Mouse (Mus musculus) liver, postnatal 0 days (tissue): ENCODE results near the gene Rnf216. TPM values are rescaled to one million over a fixed set of nuclear protein-coding genes. Genes with fewer than 3 reads are reported as not detected.
"Not testable (repeated sequence)": the region's sequence is repeated elsewhere in the genome, so short reads cannot be mapped to it uniquely, and the experiment has no call there.

Experiments
- ATAC-seq: fragments of 200-750 bp; cut with Nextera tagmentation; 2 replicates; pipeline ENCODE4 v1.8.0; 2017; ENCODE audit warnings: mild to moderate bottlenecking, moderate library complexity
- DNase-seq: peaks from one replicate; pipeline ENCODE4 v3.0.0-alpha.2; 2016
- H3K27ac ChIP-seq: fragments of 300-500 bp; sonication (generic); 2 replicates; pipeline ENCODE4 v1.5.1; 2014; ENCODE audit warnings: antibody characterized with exemption, moderate library complexity, mild to moderate bottlenecking, low read depth
- H3K27me3 ChIP-seq: fragments of 300-500 bp; sonication (generic); 2 replicates; pipeline ENCODE4 v1.6.1; 2014; ENCODE audit warnings: low read length, control low read depth, mixed read lengths; ENCODE audit not compliant: insufficient read depth
- H3K36me3 ChIP-seq: fragments of 300-500 bp; sonication (generic); replicated peaks from 2 replicates; pipeline ENCODE4 v1.6.1; 2014; ENCODE audit warnings: mild to moderate bottlenecking, control low read depth, low read length, moderate library complexity, mixed read lengths; ENCODE audit not compliant: insufficient read depth
- H3K4me1 ChIP-seq: fragments of 300-500 bp; sonication (generic); 2 replicates; pipeline ENCODE4 v1.6.1; 2014; ENCODE audit warnings: antibody characterized with exemption, mild to moderate bottlenecking, control low read depth; ENCODE audit not compliant: insufficient read depth
- H3K4me2 ChIP-seq: fragments of 300-500 bp; sonication (generic); 2 replicates; pipeline ENCODE4 v1.6.1; 2014; ENCODE audit warnings: low read depth, mild to moderate bottlenecking, low read length, moderate library complexity, mixed read lengths
- H3K4me3 ChIP-seq: fragments of 300-500 bp; sonication (generic); 2 replicates; pipeline ENCODE4 v1.5.1; 2014; ENCODE audit warnings: low read depth, low read length
- H3K9ac ChIP-seq: fragments of 300-500 bp; sonication (generic); replicated peaks from 2 replicates; pipeline ENCODE4 v1.6.1; 2014; ENCODE audit warnings: mild to moderate bottlenecking, moderate library complexity
- H3K9me3 ChIP-seq: fragments of 300-500 bp; sonication (generic); 2 replicates; pipeline ENCODE4 v1.6.1; 2016; ENCODE audit warnings: mild to moderate bottlenecking, control low read depth, low read length, mixed read lengths
- CTCF ChIP-seq: sonication (generic); IDR thresholded peaks from 2 replicates; pipeline ENCODE4 v1.5.1; 2016; ENCODE audit warnings: antibody characterized with exemption, low read depth
- EP300 ChIP-seq: IDR thresholded peaks from 2 replicates; pipeline ENCODE4 v1.6.1; 2016; ENCODE audit warnings: antibody characterized with exemption, low read depth, mild to moderate bottlenecking
- WGBS: fragments of 180-500 bp; shearing (Covaris S2); extraction: QIAGEN DNeasy Blood & Tissue Kit; methylation state at CpG from one replicate; pipeline ENCODE4 v1.1.7; 2014; ENCODE audit not compliant: insufficient replicate concordance; 5-methylcytosine and 5-hydroxymethylcytosine counted together
- polyA plus RNA-seq: library from polyadenylated mRNA; unstranded; fragments of >200 nt; fragmentation: Nextera tagmentation; extraction: Ambion mirVana; gene quantifications from 2 replicates; pipeline ENCODE4 v1.2.1, GENCODE M21; 2015

The Rnf216 gene
- polyA plus RNA-seq, 1 experiment from 2014 or later, result 10.5 TPM

DNA sequence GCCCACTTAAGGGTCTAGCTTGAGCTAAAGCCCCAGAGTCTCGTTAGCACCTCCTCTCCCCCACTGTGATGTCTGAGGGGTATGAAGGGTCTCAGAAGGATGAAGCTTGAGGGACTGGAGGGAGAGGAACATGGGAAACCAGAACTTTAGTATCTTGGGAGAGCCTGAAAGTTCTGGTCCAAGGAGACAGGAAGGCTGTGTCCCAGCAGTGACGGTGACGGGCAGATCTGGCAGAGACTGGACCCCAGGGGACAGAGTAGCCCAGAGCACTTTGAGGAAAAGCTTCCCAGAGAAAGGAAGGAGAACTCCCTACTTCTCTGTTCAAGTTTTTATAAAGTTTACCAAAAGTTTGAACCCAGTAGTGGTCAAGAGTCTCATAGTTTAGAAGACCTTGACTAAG is 34.7 kb upstream of the Rnf216 start, which contains the start of gene Olfr718-ps1:
TSS of gene Olfr718-ps1 (minus strand) at position 101 of the 400 bp plus-strand sequence.
- no peak within 1 kb of the TSS for H3K4me3 ChIP-seq
- no peak within 1 kb of the TSS for H3K27ac ChIP-seq
- no peak within 1 kb of the TSS for H3K9ac ChIP-seq
- H3K9me3 ChIP-seq, result peaks cover 5% of the 10 kb centered on the region
- H3K27me3 ChIP-seq, result no peaks in the 10 kb centered on the region
- TF ChIP-seq CTCF (no peak), EP300 (no peak)
- H3K4me1 ChIP-seq, result no peaks in the 10 kb centered on the region
- 78% methylated on average over 3 of the region's 3 CpGs for WGBS
- DNase-seq, result no peak
- no peak within 1 kb of the TSS for H3K4me2 ChIP-seq
- ATAC-seq, result no peak
- no peaks in the 10 kb centered on the region for H3K36me3 ChIP-seq

- Histone ChIP-seq H3K4me1 (no peaks in the 10 kb centered on the region), H3K36me3 (no peaks in the 10 kb centered on the region), H3K27ac (no peak overlapping the region), H3K9ac (no peak overlapping the region), H3K27me3 (no peaks in the 10 kb centered on the region), H3K4me3 (no peak overlapping the region), H3K9me3 (no peaks in the 10 kb centered on the region), H3K4me2 (no peak overlapping the region)
- DNase-seq (peak; percentile 23), ATAC-seq (peak; percentile 87)
- TF ChIP-seq EP300, result no peak
- peak; percentile 37 for TF ChIP-seq CTCF
- 69% methylated on average over 13 of the region's 13 CpGs for WGBS
Measured at GRCm38 (mm10) chr5:143137580-143137979, 24.8 kb upstream of the Rnf216 start.

- H3K9ac ChIP-seq, result no peak overlapping the region
- ATAC-seq (no peak), DNase-seq (no peak)
- no peaks in the 10 kb centered on the region for H3K27me3 ChIP-seq
- H3K9me3 ChIP-seq, result no peaks in the 10 kb centered on the region
- no peak overlapping the region for H3K4me3 ChIP-seq
- no peak overlapping the region for H3K4me2 ChIP-seq
- no peaks in the 10 kb centered on the region for H3K36me3 ChIP-seq
- no peak overlapping the region for H3K27ac ChIP-seq
- WGBS, result 69% methylated on average over 7 of the region's 7 CpGs
- H3K4me1 ChIP-seq, result no peaks in the 10 kb centered on the region
- TF ChIP-seq EP300 (no peak), CTCF (no peak)
Measured at GRCm38 (mm10) chr5:143135042-143135441, 22.2 kb upstream of the Rnf216 start.

DNA sequence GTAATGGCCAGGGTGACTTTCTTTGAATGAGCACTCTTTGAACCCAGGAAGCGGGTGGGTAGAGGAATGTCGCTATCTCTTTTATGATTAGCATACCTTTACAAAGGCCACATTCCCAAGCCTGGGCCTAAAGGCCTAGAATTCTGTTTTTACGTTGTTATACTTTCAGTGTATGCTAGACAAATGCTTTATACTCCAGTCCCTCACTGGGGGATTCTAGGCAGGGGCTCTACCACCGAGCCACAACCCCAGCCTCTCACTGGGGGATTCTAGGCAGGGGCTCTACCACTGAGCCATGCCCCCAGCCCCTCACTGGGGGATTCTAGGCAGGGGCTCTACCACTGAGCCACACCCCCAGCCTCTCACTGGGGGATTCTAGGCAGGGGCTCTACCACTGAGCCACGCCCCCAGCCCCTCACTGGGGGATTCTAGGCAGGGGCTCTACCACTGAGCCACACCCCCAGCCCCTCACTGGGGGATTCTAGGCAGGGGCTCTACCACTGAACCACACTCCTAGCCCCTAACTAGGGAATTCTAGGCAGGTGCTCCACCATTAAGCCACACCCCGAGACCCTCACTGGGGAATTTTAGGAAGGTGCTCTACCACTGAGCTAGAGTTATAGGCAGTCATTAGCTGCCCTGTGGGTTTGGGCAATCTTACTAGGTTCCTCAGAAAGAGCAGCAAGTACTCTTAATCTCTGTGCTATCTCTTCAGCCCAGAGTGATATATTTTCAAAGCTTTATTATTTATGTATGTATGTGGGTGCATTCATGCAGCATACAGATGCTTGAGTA is 21.6 kb upstream of the Rnf216 start:
- WGBS, result 86% methylated on average over 3 of the region's 6 CpGs
- ATAC-seq, DNase-seq, H3K27me3 ChIP-seq, H3K4me2 ChIP-seq, H3K4me1 ChIP-seq, H3K9ac ChIP-seq, H3K27ac ChIP-seq, H3K4me3 ChIP-seq, H3K9me3 ChIP-seq, H3K36me3 ChIP-seq: not testable (repeated sequence)

DNA sequence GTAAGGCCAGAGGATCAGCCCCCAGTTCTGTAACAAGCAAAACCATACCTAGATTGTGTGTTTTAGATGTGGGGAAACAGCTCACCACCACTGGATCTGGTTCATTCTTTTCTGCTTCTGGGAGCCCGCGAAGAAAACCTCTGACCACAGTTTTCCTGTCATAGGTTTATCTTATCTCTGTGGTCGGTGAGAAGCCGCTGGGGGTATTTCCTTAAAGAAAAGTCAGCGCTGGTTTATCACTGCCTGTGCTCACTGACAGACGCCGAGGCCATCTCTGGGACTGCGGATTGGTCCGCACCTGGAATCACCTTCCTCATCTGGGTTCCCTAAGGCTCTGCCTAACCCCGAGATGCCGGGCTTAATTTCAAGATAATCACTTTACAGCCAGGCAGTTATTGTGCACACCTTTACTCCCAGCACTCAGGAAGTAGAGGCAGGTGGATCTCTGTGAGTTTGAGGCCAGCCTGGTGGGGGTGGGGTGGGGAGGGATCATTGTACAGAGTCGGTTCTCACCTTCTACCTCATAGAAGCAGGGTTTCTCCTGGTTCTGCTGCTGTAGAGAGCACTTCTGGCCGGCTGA is 20.2 kb upstream of the Rnf216 start:
- Histone ChIP-seq H3K4me1 (no peaks in the 10 kb centered on the region), H3K9me3 (no peaks in the 10 kb centered on the region), H3K27ac (no peak overlapping the region), H3K4me2 (no peak overlapping the region), H3K4me3 (no peak overlapping the region), H3K27me3 (no peaks in the 10 kb centered on the region), H3K36me3 (no peaks in the 10 kb centered on the region), H3K9ac (no peak overlapping the region)
- 23% methylated on average over 13 of the region's 13 CpGs for WGBS
- ATAC-seq, result no peak
- no peak for TF ChIP-seq CTCF
- TF ChIP-seq EP300, result no peak
- no peak for DNase-seq

DNA sequence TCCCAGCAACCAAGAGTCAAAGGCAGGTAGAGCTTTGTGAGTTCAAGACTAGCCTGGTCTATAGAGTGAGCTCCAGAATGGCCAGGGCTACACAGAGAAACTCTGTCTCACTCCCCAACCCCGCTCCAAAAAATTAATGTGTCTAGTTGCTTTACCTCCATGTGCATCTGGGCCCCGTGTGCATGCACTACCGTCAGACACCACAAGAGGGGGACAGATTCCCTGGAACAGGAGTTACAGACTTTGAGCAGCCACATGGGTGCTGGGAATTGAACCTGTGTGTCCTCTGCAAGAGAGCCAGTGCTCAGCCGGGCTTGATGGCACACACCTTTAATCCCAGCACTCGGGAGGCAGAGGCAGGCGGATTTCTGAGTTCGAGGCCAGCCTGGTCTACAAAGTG is 17.5 kb upstream of the Rnf216 start:
- Histone ChIP-seq H3K36me3 (no peaks in the 10 kb centered on the region), H3K4me1 (no peaks in the 10 kb centered on the region), H3K27me3 (no peaks in the 10 kb centered on the region), H3K27ac (no peak overlapping the region), H3K9ac (no peak overlapping the region), H3K4me2 (no peak overlapping the region), H3K4me3 (no peak overlapping the region), H3K9me3 (no peaks in the 10 kb centered on the region)
- 81% methylated on average over 7 of the region's 7 CpGs for WGBS
- TF ChIP-seq CTCF (peak; percentile 70), EP300 (no peak)
- ATAC-seq, result no peak
- peak; percentile 55 for DNase-seq
